Mouse (Mus musculus): Measurements from ENCODE around the gene Rims4.

DNA sequence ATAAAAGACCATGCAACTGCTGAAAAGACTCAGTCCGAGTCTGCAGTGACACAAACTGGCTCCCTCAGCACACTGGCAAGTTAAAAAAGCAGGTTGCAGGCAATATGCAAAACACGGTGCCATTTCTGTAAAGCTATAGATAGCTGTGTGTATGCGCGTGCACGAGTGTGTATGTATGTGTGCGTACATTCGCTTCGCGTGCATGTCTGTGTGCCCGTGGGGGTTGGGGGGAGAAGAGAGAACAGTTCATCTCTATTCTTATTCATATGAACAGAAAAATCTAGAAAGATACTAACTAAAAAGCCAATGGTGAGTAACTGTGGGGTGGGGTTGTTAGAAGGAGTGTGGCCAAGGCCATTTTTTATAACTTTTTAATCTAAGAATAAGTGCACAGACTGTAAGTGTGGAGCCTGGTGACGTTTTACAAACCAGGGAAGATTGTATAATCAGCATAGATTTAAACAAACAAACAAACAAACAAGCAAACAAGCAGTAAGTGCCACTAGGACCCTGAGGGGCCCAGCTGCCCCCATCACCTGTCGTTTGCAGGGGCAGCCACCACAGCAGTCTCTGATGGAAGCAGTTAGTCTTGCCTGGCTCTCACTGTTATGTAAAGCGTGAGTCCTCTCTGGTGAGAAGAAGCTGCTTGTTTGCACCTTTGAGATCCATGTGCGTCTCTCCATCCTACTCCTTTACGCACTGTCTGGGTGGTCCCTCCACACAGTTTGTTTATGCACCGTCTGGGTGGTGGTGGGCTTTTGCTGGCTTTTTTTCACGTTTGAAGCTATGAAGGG lies 35.4 kb downstream of the Rims4 start:
- TF ChIP-seq CTCF (conservative IDR thresholded peaks at IDR 0.05; ENCODE audit: insufficient read depth, insufficient read length, low read depth, low read length) (no peak), POLR2A (IDR thresholded peaks at IDR 0.05; ENCODE audit: low read depth, low read length) (no peak)
